Comparison of ENCODE assay signal across 1 mouse cellular context in the genomic region with DNA sequence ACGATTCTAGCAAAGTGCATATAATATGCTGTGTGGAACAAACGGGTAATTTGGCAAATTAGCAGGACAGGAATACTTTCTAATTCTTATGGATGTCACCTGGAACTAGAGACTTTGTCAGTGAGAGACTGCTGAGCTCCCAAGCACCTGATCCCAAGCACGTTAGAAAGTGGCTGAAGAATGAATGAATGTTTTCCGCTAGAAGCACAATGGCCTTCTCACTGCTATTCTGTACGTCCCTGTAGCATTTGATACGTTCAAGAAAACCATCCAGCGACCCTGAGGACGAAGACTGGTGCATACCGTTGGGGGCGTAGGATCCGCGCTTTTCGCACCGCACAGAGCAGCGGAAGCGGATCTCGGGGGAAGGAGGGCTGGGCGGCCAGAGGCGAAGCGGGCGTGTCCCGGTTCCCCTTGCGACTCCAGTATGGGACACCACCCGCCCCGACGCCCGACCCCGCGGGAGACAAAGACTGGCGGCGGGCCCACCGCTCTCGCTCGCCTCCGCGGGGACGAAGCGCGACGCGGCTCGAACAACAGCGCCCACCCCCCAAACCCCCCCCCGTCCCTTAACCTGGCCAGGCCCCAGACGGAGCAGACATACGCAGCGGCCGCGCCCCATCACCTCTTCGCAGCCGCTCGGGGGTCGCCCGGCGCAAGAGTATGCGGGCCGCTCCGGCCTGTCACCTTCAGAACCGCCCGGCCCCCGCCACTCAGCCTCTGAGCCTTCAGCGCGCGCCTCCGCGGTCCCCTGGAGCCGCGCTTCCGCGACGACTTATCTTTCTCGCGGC.
TF ChIP-seq lines count a peak whose summit lies in the region.

No protein-coding gene starts in this region.

TF ChIP-seq in MEL, 35 proteins besides CTCF, POLR2A, EP300 and RAD21 (continued from another document):
- TF ChIP-seq MAZ (IDR thresholded peaks at IDR 0.05; ENCODE audit: low read depth, low read length) (no peak), TCF12 (IDR thresholded peaks at IDR 0.05; ENCODE audit: low read depth, low read length) (no peak), MAX (IDR thresholded peaks at IDR 0.05; ENCODE audit: low read length) (no peak), ZKSCAN1 (IDR thresholded peaks at IDR 0.05; ENCODE audit: low read depth, low read length) (no peak), ZMIZ1 (IDR thresholded peaks at IDR 0.05; ENCODE audit: low read depth, low read length) (no peak), SMC3 (IDR thresholded peaks at IDR 0.05; ENCODE audit: low read depth, low read length) (no peak), ZNF384 (IDR thresholded peaks at IDR 0.05; ENCODE audit: low read depth, low read length) (no peak), HCFC1 (IDR thresholded peaks at IDR 0.05; ENCODE audit: low read depth, low read length) (no peak)
TF ChIP-seq in MEL: peak in this region for 0.
